Mouse (Mus musculus) embryonic fibroblast, embryonic 13.5 days (primary cell): ENCODE data around the gene 1520401A03Rik. TPM values are rescaled to one million over a fixed set of nuclear protein-coding genes. Genes with fewer than 3 reads are reported as not detected.

Source experiments
- H3K27ac ChIP-seq: 2 replicates; pipeline ENCODE4 v1.5.1; 2012; ENCODE audit warnings: low read length, control low read depth, inconsistent platforms; ENCODE audit not compliant: insufficient read depth
- H3K4me1 ChIP-seq: 2 replicates; pipeline ENCODE4 v1.6.1; 2011; ENCODE audit warnings: low read length; ENCODE audit not compliant: control insufficient read depth, insufficient read depth
- H3K4me3 ChIP-seq: 2 replicates; pipeline ENCODE4 v1.5.1; 2011; ENCODE audit warnings: mild to moderate bottlenecking, control low read depth, low read length; ENCODE audit not compliant: insufficient read depth
- CTCF ChIP-seq: IDR thresholded peaks from 2 replicates; pipeline ENCODE4 v1.5.1; 2011; ENCODE audit warnings: mild to moderate bottlenecking, control low read depth, low read length, moderate library complexity, borderline replicate concordance; ENCODE audit not compliant: insufficient read depth
- POLR2A ChIP-seq: IDR thresholded peaks from 2 replicates; pipeline ENCODE4 v1.6.1; 2011; ENCODE audit warnings: low read depth, mild to moderate bottlenecking, control low read depth, low read length, moderate library complexity
- polyA plus RNA-seq: library from polyadenylated mRNA; stranded (reverse); fragments of >200 nt; gene quantifications from 2 replicates; pipeline ENCODE4 v1.2.4, GENCODE M21; 2011; ENCODE audit warnings: low read depth; ENCODE audit not compliant: missing spikeins, insufficient read length

1520401A03Rik gene
- polyA plus RNA-seq, 1 experiment, result not detected

GRCm38 (mm10) chr17:23757581-23757980 is 35.0 kb upstream of the 1520401A03Rik start:
- Histone ChIP-seq H3K4me1 (no peaks in the 10 kb centered on the region), H3K27ac (no peak overlapping the region), H3K4me3 (no peak overlapping the region)
- TF ChIP-seq CTCF (no peak), POLR2A (no peak)

GRCm38 (mm10) chr17:23755689-23756088 is 33.1 kb upstream of the 1520401A03Rik start:
- no peak overlapping the region for H3K27ac ChIP-seq
- H3K4me1 ChIP-seq, result no peaks in the 10 kb centered on the region
- no peak overlapping the region for H3K4me3 ChIP-seq
- TF ChIP-seq POLR2A, result no peak
- no peak for TF ChIP-seq CTCF

GRCm38 (mm10) chr17:23749400-23750191 is 27.0 kb upstream of the 1520401A03Rik start:
- H3K27ac ChIP-seq, result no peak overlapping the region
- no peak overlapping the region for H3K4me3 ChIP-seq
- TF ChIP-seq CTCF (no peak), POLR2A (no peak)
- no peaks in the 10 kb centered on the region for H3K4me1 ChIP-seq

GRCm38 (mm10) chr17:23748631-23749391 is 26.2 kb upstream of the 1520401A03Rik start:
- no peak for TF ChIP-seq CTCF
- TF ChIP-seq POLR2A, result no peak
- Histone ChIP-seq H3K27ac (no peak overlapping the region), H3K4me1 (no peaks in the 10 kb centered on the region), H3K4me3 (no peak overlapping the region)

GRCm38 (mm10) chr17:23748026-23748425 is 25.4 kb upstream of the 1520401A03Rik start:
- H3K4me3 ChIP-seq, result no peak overlapping the region
- TF ChIP-seq POLR2A (no peak), CTCF (no peak)
- H3K27ac ChIP-seq, result no peak overlapping the region
- no peaks in the 10 kb centered on the region for H3K4me1 ChIP-seq

GRCm38 (mm10) chr17:23747471-23747870 is 24.9 kb upstream of the 1520401A03Rik start:
- no peak overlapping the region for H3K4me3 ChIP-seq
- no peaks in the 10 kb centered on the region for H3K4me1 ChIP-seq
- H3K27ac ChIP-seq, result no peak overlapping the region
- no peak for TF ChIP-seq POLR2A
- no peak for TF ChIP-seq CTCF

- no peak overlapping the region for H3K27ac ChIP-seq
- no peaks in the 10 kb centered on the region for H3K4me1 ChIP-seq
- TF ChIP-seq CTCF (no peak), POLR2A (no peak)
- no peak overlapping the region for H3K4me3 ChIP-seq
These were observed 24.2 kb upstream of the 1520401A03Rik start for GRCm38 (mm10) chr17:23746767-23747166.

GRCm38 (mm10) chr17:23746311-23746710 is 23.7 kb upstream of the 1520401A03Rik start:
- no peaks in the 10 kb centered on the region for H3K4me1 ChIP-seq

GRCm38 (mm10) chr17:23745301-23746251 is 23.0 kb upstream of the 1520401A03Rik start, which contains the start of gene Kremen2:
Gene Kremen2 (minus strand): TSS chr17:23745833.
- Histone ChIP-seq H3K4me3 (no peak within 1 kb of the TSS), H3K4me1 (no peaks in the 10 kb centered on the region), H3K27ac (no peak within 1 kb of the TSS)
- TF ChIP-seq CTCF (no peak), POLR2A (no peak)

More at GRCm38 (mm10) chr17:23746311-23746710, 23.7 kb upstream of the 1520401A03Rik start:
- H3K27ac ChIP-seq, result no peak overlapping the region
- TF ChIP-seq POLR2A (no peak), CTCF (no peak)
- H3K4me3 ChIP-seq, result no peak overlapping the region
